Mouse (Mus musculus) embryo, embryonic 10.5 days (tissue): ENCODE data around the gene 4930507D05Rik.
"Not testable (repeated sequence)": the region's sequence is repeated elsewhere in the genome, so short reads cannot be mapped to it uniquely, and the experiment has no call there.

Source experiments
- DNase-seq: peaks from one replicate; pipeline ENCODE4 v3.0.0-alpha.2; 2015; ENCODE audit warnings: low spot score

4930507D05Rik gene

DNA sequence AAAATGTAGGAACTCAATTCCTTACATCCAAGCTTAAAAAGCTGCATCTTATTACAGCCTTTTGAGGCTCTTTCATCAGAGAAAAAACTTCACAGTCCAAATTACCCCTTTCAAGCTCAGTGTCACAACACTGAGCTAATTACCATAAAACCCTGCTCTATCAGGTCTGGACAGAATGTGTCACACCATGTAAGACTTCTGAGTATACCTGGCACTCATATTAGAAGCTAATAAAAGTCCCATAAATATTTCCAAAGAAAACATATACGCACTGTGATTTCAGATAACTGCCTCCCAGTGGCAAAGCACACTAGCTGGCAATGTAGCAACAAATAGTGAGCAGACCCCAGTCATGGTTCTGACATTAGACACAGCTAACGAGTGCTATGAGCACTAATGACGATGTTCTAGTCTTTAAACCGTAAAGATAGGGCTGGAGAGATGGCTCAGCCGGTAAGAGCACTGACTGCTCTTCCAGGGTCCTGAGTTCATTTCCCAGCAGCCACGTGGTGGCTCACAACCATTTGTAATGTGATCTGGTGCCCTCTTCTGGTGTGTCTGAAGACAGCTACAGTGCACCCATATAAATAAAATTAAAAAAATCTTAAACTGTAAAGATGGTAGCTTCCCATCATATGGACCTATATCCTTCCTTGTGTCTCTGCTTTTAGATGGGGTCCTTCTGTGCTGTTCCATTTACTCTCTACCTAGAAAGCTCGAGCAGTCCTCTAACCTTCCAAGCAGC lies 32.0 kb downstream of the 4930507D05Rik start:
- DNase-seq = no peak

DNA sequence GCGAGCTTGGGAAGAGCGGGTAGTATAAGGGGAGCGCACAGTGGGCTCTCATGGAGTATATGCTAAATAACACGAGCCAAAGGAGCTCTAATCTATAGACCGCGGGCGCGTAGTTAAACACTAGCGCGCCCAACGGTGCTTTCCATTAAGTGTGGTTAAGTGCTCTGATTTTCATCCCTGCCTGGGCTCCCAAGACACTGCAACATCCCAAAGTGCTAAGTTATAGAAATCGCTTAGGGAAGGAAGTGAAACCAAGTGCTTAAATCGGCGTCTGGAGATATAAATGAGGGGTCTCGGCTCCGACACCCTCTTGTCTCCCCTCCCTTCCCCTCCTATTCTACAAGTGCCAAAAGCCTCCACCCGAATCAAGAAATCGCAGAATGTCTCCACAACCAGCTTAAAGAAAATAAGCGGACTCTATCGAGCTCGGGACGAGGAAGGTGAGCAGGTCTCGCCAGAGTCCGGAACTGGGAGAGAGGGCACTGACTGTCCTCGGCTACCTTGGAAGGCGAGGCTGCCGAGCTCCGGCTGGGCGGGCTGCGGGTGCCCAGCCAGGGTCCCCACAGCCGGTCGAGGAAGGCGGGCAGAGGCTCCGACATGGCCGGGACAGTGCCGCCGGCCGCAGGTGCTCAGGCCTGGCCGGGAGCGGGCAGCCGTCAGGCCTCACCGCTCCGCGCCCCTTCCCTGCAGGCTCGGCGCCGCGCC lies 36.7 kb downstream of the 4930507D05Rik start:
- peak; percentile 71 for DNase-seq

DNA sequence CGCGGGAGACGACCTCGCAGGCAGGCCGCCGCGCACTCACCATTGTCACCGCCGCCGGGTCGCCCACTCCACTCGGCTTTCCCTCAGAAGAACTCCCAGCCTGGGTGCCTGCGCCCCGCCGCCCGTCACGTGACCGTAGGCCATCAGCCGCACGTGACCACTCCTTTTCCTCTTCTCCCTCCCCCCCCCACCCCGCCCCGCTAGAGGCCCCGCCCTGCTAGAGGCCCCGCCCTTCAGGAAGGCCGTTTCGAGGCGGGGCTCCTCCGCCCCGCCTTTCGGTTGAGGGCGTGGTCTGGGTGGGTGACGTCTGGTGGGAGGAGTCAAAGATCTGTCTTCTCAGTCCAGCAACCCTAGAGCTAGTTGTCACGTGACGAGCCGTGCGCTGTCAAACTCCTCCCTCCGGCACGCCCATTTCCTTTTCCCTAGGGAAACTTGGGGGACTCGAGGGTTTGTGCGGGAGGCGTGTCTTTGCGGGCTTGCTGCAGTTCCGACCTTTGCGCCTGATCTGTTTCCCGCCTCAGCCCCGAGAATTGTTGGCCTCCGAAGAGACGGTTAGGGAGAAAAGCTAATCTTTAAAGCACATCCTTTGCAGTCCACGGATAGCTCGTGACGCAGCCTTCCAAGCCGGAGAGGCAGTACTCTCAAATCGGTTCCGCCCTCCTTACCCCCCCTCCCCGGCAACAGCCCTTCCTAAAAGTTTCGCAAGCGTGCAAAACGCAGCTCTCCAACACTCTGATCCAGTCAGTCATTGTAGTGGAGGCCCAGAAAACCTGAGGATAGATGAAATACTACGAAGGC lies 37.5 kb downstream of the 4930507D05Rik start, which contains the start of gene Vps26a:
TSS of gene Vps26a (minus strand) at position 188 of the 798 bp plus-strand sequence.
- peak; percentile 99 for DNase-seq

DNA sequence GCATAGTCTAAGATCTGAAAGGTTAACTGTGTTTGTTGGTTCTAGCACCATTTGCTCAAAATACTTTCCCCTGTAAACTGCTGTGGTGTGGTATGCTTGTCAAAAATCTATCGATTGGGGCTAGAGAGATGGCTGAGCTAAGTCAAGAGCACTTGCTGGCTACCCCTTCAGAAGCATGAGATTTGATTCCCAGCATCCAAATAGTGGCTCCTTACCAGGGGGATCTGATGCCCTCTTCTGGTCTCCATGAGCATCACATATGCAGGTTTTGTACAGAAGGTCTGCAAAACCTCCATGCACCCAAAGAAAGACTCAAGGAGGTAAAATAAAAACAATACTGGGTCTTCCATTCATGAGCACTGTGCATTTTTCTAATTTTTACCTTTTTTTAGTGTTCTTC lies 39.0 kb downstream of the 4930507D05Rik start:
- DNase-seq = peak; percentile 84

DNA sequence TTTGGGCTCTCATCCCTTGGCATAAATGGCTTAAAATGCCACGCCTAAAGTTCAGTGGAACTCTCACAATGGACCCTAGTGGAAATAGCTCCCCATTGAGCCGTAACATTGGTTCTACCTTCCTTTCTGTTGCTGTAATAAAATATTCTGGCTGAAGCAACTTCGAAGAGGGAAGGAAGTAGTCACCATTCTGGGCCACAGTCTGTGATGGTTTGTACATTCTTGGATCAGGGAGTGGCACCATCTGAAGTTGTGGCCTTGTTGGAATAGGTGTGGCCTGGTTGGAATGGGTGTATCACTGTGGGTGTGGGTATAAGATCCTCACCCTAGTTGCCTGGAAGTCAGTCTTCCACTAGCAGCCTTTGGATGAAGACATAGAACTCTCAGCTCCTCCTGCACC lies 42.4 kb downstream of the 4930507D05Rik start:
- not testable (repeated sequence) for DNase-seq

DNA sequence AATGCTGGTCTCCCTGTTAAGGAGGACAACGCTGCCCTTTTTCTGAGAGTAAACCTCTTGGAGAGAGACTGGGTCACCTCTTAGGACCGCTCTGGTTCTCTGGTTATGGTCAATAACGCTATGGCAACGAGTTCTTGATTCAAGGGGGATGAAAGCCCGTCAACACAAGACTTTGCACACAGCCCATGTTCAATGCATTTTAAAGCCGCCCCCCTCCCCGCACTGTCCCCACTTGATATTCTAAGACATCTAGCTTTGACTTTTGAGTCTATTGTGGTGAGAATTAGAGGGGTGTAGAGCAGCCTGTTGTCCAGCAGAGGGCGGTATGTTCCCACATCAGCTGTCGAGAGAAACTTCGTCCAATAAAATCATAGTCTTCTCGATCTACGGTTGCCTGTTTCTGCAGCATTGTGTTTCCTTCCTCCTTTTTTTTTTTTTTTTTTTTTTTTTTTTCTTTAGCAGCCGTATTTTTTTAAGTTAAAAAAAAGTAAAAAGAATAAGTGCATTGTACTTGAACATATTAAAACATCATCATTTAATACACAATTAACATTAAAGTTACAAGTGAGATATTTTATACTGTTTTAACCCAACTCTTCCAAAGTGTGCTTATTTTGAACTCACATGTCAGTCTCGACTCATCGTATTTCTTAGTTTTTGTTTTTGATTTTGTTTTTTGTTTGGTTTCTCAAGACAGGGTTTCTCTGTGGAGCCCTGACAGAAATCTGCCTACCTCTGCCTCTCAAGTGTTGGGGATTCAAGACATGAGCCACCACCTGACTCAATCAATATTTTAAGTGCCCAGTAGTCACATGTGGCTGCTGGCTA lies 51.0 kb downstream of the 4930507D05Rik start:
- DNase-seq = peak; percentile 89
